In genomic region chr17:66590353-66591075, GRCm38 (mm10) we compare ENCODE assay signal across 21 mouse cellular contexts. TPM values are rescaled to one million over a fixed set of nuclear protein-coding genes. Genes with fewer than 3 reads are reported as not detected.
DNase-seq lines count a peak whose midpoint lies in the region; ATAC-seq and TF ChIP-seq lines count a peak whose summit lies in the region.
"Had no signal": no experiment of that assay in that cellular context is flagged by ENCODE, and none has a peak within 500 bp of the region (broad histone marks: within the 10 kb centered on the region; RNA-seq: fewer than 3 reads in every experiment).

No protein-coding gene starts in this region.

- H3K9ac ChIP-seq in kidney, embryonic 15.5 days = no peak overlapping the region
- H3K9ac ChIP-seq in intestine, embryonic 14.5 days (ENCODE audit: low read length) = no peak overlapping the region
- H3K9ac ChIP-seq: hindbrain, embryonic 13.5 days; liver, embryonic 13.5 days had no signal

- ATAC-seq in kidney, embryonic 15.5 days (replicated peaks; ENCODE audit: low FRiP score) = peak; percentile 75; the same call in 1 of the 2 replicates
- ATAC-seq in intestine, embryonic 14.5 days (replicated peaks; ENCODE audit: low FRiP score, low TSS enrichment, low read depth) = peak; percentile 76
- ATAC-seq: CD4-positive, CD25-positive, alpha-beta regulatory T cell, adult 4 months had no signal

- WGBS in kidney, embryonic 15.5 days = 58% methylated on average over 9 of the region's 9 CpGs
- WGBS in intestine, embryonic 14.5 days = 57% methylated on average over 9 of the region's 9 CpGs

- no peaks in the 10 kb centered on the region for H3K36me3 ChIP-seq in kidney, embryonic 15.5 days
- no peaks in the 10 kb centered on the region for H3K36me3 ChIP-seq in intestine, embryonic 14.5 days (ENCODE audit: control insufficient read depth, insufficient read depth, low read length)
- H3K36me3 ChIP-seq: hindbrain, embryonic 13.5 days; liver, embryonic 13.5 days had no signal

- peak overlapping the region; percentile 18; the same call in 1 of the 2 replicates for H3K4me2 ChIP-seq in kidney, embryonic 15.5 days
- no peak overlapping the region for H3K4me2 ChIP-seq in intestine, embryonic 14.5 days (ENCODE audit: low read length)
- H3K4me2 ChIP-seq: hindbrain, embryonic 13.5 days; liver, embryonic 13.5 days had no signal

- H3K9me3 ChIP-seq in kidney, embryonic 15.5 days (replicated peaks) = no peaks in the 10 kb centered on the region
- H3K9me3 ChIP-seq in intestine, embryonic 14.5 days (ENCODE audit: control insufficient read depth, low read length) = no peaks in the 10 kb centered on the region
- H3K9me3 ChIP-seq: hindbrain, embryonic 13.5 days; liver, embryonic 13.5 days had no signal

- no peak overlapping the region for H3K4me3 ChIP-seq in kidney, embryonic 15.5 days (replicated peaks)
- H3K4me3 ChIP-seq in intestine, embryonic 14.5 days (ENCODE audit: low read depth, low read length) = no peak overlapping the region
- H3K4me3 ChIP-seq in layer of hippocampus, adult 2 months = no peak overlapping the region
- H3K4me3 ChIP-seq: hindbrain, embryonic 13.5 days; liver, embryonic 13.5 days had no signal

- H3K4me1 ChIP-seq in kidney, embryonic 15.5 days = no peaks in the 10 kb centered on the region
- no peaks in the 10 kb centered on the region; the same call in 1 of the 2 replicates for H3K4me1 ChIP-seq in intestine, embryonic 14.5 days (replicated peaks; ENCODE audit: control insufficient read depth, insufficient read depth, low read length)
- H3K4me1 ChIP-seq: hindbrain, embryonic 13.5 days; liver, embryonic 13.5 days had no signal

- H3K27ac ChIP-seq in kidney, embryonic 15.5 days = no peak overlapping the region
- H3K27ac ChIP-seq in intestine, embryonic 14.5 days (ENCODE audit: low read depth) = no peak overlapping the region
- H3K27ac ChIP-seq in layer of hippocampus, adult 2 months = no peak overlapping the region
- H3K27ac ChIP-seq: hindbrain, embryonic 13.5 days; liver, embryonic 13.5 days had no signal

- no peaks in the 10 kb centered on the region for H3K27me3 ChIP-seq in kidney, embryonic 15.5 days
- no peaks in the 10 kb centered on the region for H3K27me3 ChIP-seq in intestine, embryonic 14.5 days (replicated peaks; ENCODE audit: control insufficient read depth, insufficient read depth, low read length)
- H3K27me3 ChIP-seq: hindbrain, embryonic 13.5 days; liver, embryonic 13.5 days had no signal

- no peak for DNase-seq in kidney, adult 9 months
- no peak for DNase-seq in intestine, embryonic 14.5 days (ENCODE audit: low spot score)
- DNase-seq in kidney, postnatal 4 days = peak; percentile 34 to 52
- peak; percentile 39 for DNase-seq in lung, postnatal 36 days
- DNase-seq in left cerebral cortex, adult 8-10 months (ENCODE audit: low spot score in 2 of 2) = no peak
- no peak for DNase-seq in layer of hippocampus, adult 2 months (ENCODE audit: low spot score in 2 of 2)
- no peak for DNase-seq in c-Kit-positive CD71-positive TER-119-positive erythroid progenitor cells, embryonic 14.5 days (ENCODE audit: low spot score)
- DNase-seq: adrenal gland, postnatal 36 days; cerebellum, adult 11 months; liver, embryonic 13.5 days; right cerebral cortex, adult 18-20 months; thymus, postnatal 14 days had no signal

- TF ChIP-seq CTCF in layer of hippocampus, adult 2 months (conservative IDR thresholded peaks at IDR 0.05) = no peak

RNA-seq across cellular contexts. Expression of gene Themis3, which starts 3.9 kb away (rescaled TPM):
- polyA plus RNA-seq in kidney, embryonic 15.5 days (2015; fragmentation: Nextera tagmentation; extraction: Ambion mirVana) = 0.05 TPM in 1 of 2 replicates, not detected in the other
- polyA plus RNA-seq in intestine, embryonic 14.5 days (2014; fragmentation: Nextera tagmentation; extraction: Ambion mirVana) = 0.31 and 0.76 TPM in 2 replicates
- total RNA-seq in left cerebral cortex, adult 8-10 months (2022) = under 1 TPM in 2 of 4 experiments, not detected in 2; 0.14 to 0.21 TPM
- not detected for total RNA-seq in layer of hippocampus, adult 2 months (2021)
- total RNA-seq: adrenal gland, postnatal 36 days; gastrocnemius, postnatal 4 days; layer of hippocampus, adult 18-20 months; neutrophil, adult 5-6 weeks had no signal
- polyA plus RNA-seq: CD4-positive, CD25-positive, alpha-beta regulatory T cell, adult 4 months; cortical plate, adult 2 months; frontal cortex, adult 2 months; heart, embryonic 14.5 days; hindbrain, embryonic 13.5 days; liver, embryonic 13.5 days had no signal

Comparison
In these comparisons a context has a peak if more than half of its experiments do, and no peak if none do; other contexts are left out.
1. DNase-seq: peak in kidney, postnatal 4 days (2 of 2) and lung, postnatal 36 days (single experiment); none in kidney, adult 9 months (single experiment), intestine, embryonic 14.5 days (single experiment), left cerebral cortex, adult 8-10 months (0 of 2), layer of hippocampus, adult 2 months (0 of 2) and c-Kit-positive CD71-positive TER-119-positive erythroid progenitor cells, embryonic 14.5 days (single experiment).